Mouse (Mus musculus) lung, adult 2 months (tissue): ENCODE measurements around the gene Usp12. TPM values are rescaled to one million over a fixed set of nuclear protein-coding genes. Genes with fewer than 3 reads are reported as not detected.

ENCODE experiments used
- DNase-seq: peaks from one replicate; pipeline ENCODE4 v3.0.0; 2022
- H3K4me1 ChIP-seq: fragments of 200-500 bp; 2 replicates; pipeline ENCODE4 v1.6.1; 2011; ENCODE audit warnings: low read length; ENCODE audit not compliant: control insufficient read depth, insufficient read depth
- H3K4me3 ChIP-seq: fragments of 200-500 bp; replicated peaks from 2 replicates; pipeline ENCODE3; 2011; ENCODE audit warnings: low read depth, mild to moderate bottlenecking, control low read depth, low read length; ENCODE audit errors: extremely low read depth
- CTCF ChIP-seq: fragments of 200-500 bp; IDR thresholded peaks from 2 replicates; pipeline ENCODE4 v1.5.1; 2011; ENCODE audit warnings: mild to moderate bottlenecking, low read length, control low read depth; ENCODE audit not compliant: insufficient read depth
- POLR2A ChIP-seq: fragments of 200-500 bp; IDR thresholded peaks from 2 replicates; pipeline ENCODE4 v1.6.1; 2011; ENCODE audit warnings: low read depth, mild to moderate bottlenecking, control low read depth, low read length, borderline replicate concordance; ENCODE audit errors: extremely low read depth
- WGBS: fragments of 180-500 bp; shearing (Covaris S2); methylation state at CpG from one replicate; pipeline ENCODE4 v1.1.7; 2018; 5-methylcytosine and 5-hydroxymethylcytosine counted together
- polyA plus RNA-seq: library from polyadenylated mRNA; depleted of rRNA; stranded (reverse); fragments of >200 nt; gene quantifications from 2 replicates; pipeline ENCODE4 v1.2.3, GENCODE M21; 2012

The Usp12 gene
- polyA plus RNA-seq, 1 experiment = 14.9 TPM

DNA sequence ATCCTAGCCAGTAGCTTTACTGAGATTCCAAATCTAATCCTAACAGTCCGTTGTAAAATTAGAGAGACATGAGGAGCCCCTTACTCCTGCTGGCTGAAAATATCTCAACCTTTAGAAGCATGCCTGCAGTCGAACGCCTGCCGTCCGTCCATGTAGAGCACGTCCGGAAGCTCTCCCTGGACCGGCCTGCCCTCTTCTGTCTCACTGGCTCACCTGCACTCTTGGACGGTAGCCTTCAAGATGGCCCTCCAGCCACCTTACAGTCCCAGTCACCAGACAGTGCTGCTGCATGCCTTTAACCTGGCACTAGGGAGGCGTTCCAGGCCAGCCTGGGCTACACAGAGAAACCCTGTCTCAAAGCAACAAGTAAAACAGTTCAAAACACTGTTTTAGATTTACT is 11.5 kb downstream of the Usp12 start:
- Histone ChIP-seq H3K4me3 (no peak overlapping the region), H3K4me1 (peaks cover 20% of the 10 kb centered on the region)
- TF ChIP-seq POLR2A (no peak), CTCF (peak; percentile 28; the same call in 1 of the 2 replicates)
- no peak for DNase-seq
- 82% methylated on average over 10 of the region's 10 CpGs for WGBS

DNA sequence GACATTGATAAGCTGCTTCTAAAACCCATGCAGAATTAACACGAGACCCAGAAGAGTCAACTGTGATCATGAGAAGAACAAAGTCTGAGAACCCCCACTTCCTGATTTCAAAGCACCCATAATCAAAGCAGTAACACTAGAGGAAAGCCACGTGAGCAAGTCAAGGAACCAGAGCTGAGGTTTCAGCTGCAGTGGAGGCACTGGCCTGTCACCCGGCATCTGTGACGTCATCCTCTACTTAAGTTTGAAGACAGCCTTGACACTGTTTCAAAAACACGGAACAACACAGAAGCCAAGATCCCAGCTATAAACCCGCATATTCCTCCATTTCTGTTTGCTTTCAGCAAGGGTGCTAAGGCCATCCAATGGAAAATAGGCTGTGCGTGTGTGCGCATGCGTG is 13.1 kb downstream of the Usp12 start:
- H3K4me3 ChIP-seq = no peak overlapping the region
- no peak for TF ChIP-seq POLR2A
- TF ChIP-seq CTCF = no peak
- H3K4me1 ChIP-seq = peaks cover 21% of the 10 kb centered on the region
- WGBS = 47% methylated on average over 9 of the region's 9 CpGs
- DNase-seq = no peak

- peak; percentile 47 for DNase-seq
- Histone ChIP-seq H3K4me1 (peaks cover 21% of the 10 kb centered on the region), H3K4me3 (no peak overlapping the region)
- 34% methylated on average over 5 of the region's 5 CpGs for WGBS
- TF ChIP-seq CTCF (no peak), POLR2A (no peak)
These were observed 14.9 kb downstream of the Usp12 start for GRCm38 (mm10) chr5:146779931-146780330.

DNA sequence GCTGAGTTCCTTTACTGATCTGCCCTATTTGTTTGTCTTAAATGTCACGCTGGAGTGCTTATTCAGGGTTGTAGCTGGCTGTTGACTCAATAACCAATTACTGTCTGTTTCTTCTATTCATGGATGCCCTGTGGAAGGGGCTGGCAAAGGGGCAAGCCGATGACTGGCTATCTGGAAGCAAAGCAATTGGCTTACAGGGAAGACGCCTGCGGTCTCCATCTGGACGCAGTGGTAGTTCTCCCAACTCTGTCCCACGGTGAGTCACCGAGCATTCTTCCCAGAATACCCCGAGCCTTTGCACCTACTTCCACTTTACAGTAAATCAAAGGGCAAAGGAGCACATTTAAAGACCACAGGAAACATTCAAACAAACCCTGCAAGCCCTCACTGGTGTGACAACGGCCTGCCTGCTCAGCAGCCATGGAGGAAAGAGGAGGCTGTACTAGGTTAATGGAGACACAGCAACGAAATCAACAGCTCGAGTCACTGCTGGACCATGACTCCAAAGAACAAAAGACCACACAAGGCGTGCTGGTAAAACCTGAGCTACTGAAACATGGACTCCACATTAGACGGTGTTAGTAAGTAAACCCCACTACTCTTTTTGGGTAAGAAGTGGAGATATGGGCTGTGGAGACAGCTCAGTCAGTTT is 17.7 kb downstream of the Usp12 start:
- TF ChIP-seq CTCF (no peak), POLR2A (no peak)
- Histone ChIP-seq H3K4me1 (peaks cover 21% of the 10 kb centered on the region), H3K4me3 (no peak overlapping the region)
- DNase-seq = no peak
- 60% methylated on average over 13 of the region's 13 CpGs for WGBS

- TF ChIP-seq POLR2A (no peak), CTCF (no peak)
- WGBS = 11% methylated on average over 11 of the region's 11 CpGs
- no peak for DNase-seq
- H3K4me3 ChIP-seq = no peak overlapping the region
- H3K4me1 ChIP-seq = peaks cover 16% of the 10 kb centered on the region
These were observed 22.8 kb downstream of the Usp12 start for GRCm38 (mm10) chr5:146771982-146772381.

- 28% methylated on average over 15 of the region's 15 CpGs for WGBS
- TF ChIP-seq POLR2A = no peak
- no peak for TF ChIP-seq CTCF
- no peak for DNase-seq
- Histone ChIP-seq H3K4me1 (peaks cover 14% of the 10 kb centered on the region), H3K4me3 (no peak overlapping the region)
These were observed 24.6 kb downstream of the Usp12 start for GRCm38 (mm10) chr5:146770002-146770848.

DNA sequence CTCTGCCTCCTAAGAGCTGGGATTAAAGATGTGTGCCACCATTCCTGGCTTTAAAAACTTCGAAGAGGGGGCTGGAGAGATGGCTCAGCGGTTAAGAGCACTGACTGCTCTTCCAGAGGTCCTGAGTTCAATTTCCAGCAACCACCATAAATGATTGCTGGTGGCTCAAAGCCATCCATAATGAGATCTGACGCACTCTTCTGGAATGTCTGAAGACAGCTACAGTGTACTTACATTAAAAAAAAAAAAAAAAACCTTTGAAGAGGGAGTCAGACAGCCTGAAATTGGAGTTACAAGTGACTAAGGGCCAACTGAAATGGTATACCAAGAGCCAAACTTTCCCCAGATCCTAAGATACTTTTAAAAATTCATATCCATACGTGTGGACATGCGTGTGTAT is 29.0 kb downstream of the Usp12 start:
- Histone ChIP-seq H3K4me3 (no peak overlapping the region), H3K4me1 (peaks cover 10% of the 10 kb centered on the region)
- 86% methylated on average over 5 of the region's 5 CpGs for whole genome bisulfite sequencing
- no peak for DNase-seq
- no peak for TF ChIP-seq CTCF
- no peak for TF ChIP-seq POLR2A

GRCm38 (mm10) chr5:146759159-146759558 is 35.6 kb downstream of the Usp12 start:
- no peak for TF ChIP-seq CTCF
- no peak for TF ChIP-seq POLR2A
- DNase-seq = no peak
- Histone ChIP-seq H3K4me3 (no peak overlapping the region), H3K4me1 (no peaks in the 10 kb centered on the region)
- 94% methylated on average over 6 of the region's 6 CpGs for WGBS

GRCm38 (mm10) chr5:146757921-146758320 is 36.9 kb downstream of the Usp12 start:
- no peak for DNase-seq
- Histone ChIP-seq H3K4me1 (no peaks in the 10 kb centered on the region), H3K4me3 (no peak overlapping the region)
- 32% methylated on average over 6 of the region's 6 CpGs for WGBS
- TF ChIP-seq CTCF (no peak), POLR2A (no peak)
